Mouse (Mus musculus): Measurements from ENCODE around the gene Sufu.

DNA sequence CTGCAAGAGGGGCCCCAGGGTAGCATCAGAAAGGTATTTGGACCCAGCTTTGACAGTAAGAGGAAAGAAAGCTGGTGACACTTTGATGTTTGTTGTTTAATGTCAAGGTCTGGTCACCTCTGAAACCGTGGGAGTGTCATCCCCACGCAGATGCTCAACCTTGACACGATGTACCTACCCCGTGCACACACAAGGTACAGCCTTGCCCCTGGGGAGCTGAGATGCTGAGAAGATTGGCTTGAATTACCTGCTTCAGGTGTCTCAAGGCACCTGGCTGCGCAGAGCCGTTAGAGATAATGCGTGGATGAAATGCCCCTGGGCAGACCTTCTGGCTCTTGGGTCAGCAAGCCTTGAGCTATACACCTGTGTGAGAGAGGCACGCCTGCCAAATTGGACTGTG, 17.8 kb downstream of the Sufu start:
- TF ChIP-seq CTCF (IDR thresholded peaks at IDR 0.05; ENCODE audit: low read depth) (no peak), EP300 (optimal IDR thresholded peaks at IDR 0.05) (no peak)
